Mouse (Mus musculus): ENCODE measurements at regions not wholly inside any gene's neighbourhood (a gene's known extent, or its start where the extent isn't known, plus 50 kb on each side); places are given as distances from the start of the nearest gene placed in this dataset.

DNA sequence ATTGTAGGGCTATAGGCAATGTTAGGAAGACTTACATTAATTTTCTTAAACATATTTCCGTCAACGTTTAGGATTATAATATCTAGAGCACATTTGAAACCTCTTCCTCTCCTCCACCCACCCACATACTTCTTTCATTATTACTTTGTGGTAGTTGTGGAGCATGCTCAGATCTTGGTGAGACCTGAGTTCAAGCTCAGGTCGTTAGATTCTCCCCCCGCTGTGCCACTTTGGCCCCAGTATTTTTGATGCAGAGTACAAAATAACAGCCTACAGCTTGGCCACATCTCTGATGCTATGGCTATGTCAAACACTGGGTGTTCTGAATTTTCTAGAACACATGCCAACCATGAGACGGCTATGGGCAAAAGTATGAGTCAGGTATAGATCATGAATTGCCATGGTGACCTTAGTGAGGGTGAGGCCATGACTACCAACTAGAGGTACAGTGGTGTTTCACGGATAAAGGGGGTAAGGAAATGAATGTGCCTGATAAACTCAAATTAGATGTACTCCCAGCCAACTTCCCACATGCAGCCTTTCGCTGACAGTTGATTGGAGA lies 68.5 kb upstream of the H2afz start:
- no peak for DNase-seq (ENCODE audit: inconsistent ontology term)

DNA sequence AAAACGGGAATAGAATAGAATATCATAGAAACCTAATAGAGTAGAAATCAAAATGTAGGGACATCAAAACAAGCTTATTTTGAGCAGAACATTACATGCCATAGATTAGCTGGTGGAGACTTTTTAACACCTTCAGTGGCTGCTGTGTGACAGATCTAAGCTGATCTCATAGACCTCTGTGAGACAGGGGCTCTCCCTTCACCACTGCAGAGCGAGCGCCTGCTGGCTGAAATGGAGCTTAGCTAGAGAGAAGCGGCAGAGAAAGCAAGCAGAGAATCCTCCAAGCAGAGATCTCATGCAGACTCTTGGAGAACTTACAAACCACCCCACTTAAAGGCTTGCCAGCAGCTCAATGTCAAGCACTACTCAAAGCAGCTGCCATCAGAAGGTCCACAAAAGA lies 65.5 kb upstream of the H2afz start:
- DNase-seq (ENCODE audit: inconsistent ontology term): no peak

DNA sequence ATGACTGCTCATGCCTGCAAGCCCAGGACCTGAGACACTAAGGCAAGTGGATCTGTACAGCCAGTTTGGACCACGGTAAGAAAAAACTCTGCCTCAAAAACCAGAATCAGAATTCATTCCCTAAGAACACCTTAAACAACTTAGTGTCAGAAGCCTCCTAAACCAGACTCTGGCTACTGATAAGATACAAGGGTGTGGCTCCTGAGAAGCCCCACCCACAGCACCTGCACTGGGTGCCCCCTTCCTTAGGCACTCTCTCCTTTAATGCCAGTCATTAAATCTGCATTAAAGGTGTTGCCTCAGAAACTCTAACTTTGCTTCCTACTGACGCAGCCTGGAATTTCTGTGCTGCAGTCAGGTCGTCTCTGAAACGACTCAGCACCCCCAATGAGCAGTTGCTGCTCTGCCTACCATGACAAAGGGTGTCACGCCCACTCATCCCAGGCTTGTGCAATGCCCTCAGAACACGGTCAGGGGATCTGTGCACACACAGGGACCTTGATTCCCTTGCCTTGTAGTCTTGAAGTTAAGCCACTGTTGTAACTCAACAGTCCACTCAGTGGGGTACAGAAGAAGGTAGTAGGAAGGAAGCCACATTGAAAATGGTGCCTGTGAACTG lies 62.8 kb upstream of the H2afz start:
- no peak for DNase-seq (ENCODE audit: inconsistent ontology term)

DNA sequence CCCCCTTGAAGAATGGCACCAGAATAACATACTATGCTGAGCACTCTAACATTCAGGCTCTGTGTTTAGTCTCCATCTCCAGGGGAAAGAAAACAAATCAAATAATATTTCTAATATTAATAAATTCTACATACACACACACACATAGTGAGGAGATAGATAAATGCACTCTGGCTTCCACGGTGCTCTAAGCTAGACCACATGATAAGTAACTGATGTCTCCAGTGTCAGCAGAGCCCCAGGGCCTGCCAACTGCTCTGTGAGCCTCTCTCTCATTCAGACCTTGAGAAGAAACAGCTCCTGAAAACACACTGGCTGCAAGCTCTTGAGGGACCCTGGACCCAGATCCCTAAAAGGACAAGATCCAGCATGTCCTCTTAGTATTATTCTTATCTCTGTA lies 56.9 kb upstream of the H2afz start:
- no peak for DNase-seq (ENCODE audit: inconsistent ontology term)

DNA sequence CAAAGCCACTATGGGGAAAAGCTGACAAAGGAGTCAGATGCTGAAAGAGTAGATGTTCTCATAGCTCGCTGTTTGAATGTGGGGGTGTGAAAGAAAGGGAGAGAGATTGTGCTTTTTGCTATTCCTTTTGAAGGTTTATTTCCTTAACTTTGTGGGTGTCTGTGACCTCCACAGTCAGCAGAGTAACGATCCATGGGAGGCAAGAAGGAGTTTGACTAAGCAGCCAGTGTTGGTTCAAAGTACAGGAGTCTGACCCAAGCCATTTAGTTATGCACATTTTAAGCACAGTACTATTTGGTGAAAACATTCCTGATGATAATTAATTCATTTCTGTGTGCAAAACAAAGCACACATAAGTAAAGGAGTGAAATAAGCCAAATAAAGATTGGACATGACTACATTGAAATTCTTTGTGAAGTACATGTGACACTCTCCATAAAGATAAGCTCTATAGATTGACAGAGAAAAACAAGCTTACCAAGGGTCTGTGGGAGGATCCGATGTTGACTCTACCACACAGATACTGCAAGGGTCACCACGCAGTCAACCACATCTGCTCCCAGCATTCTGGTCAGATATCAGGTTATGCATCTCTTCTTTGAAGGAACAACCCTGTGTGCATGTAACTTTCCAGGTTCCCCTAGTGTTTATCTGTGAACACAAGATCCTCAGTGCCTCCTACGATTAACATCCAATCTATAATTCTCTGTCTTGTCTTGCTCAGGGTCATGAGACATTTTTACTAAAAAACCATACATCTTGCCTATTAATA lies 56.2 kb upstream of the H2afz start:
- DNase-seq (ENCODE audit: inconsistent ontology term): no peak

DNA sequence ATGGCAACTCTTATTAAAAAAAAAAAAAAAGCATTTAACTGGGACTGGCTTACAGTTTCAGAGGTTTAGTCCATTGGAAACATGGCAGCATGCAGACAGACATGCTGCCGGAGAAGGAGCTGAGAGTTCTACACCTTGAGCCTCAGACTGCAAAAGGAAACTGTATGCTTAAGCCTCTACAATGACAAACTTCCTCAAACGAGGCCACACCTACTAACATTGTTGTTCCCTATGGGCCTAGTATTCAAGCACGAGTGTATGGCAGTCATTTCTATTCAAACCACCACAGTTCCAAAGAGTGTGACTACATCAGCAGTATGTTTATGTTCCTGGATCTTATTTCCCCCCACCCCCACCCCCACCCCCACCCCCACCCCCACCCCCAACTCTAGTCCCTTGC lies 54.2 kb upstream of the H2afz start:
- no peak for DNase-seq (ENCODE audit: inconsistent ontology term)

All from Muller cell, postnatal 12 days (primary cell).